Mouse (Mus musculus): Measurements from ENCODE around the gene Mrpl4.
"Not testable (repeated sequence)": the region's sequence is repeated elsewhere in the genome, so short reads cannot be mapped to it uniquely, and the experiment has no call there.

The Mrpl4 gene

GRCm38 (mm10) chr9:21039779-21040178 is 37.2 kb downstream of the Mrpl4 start:
- DNase-seq (ENCODE audit: low read depth), result no peak

DNA sequence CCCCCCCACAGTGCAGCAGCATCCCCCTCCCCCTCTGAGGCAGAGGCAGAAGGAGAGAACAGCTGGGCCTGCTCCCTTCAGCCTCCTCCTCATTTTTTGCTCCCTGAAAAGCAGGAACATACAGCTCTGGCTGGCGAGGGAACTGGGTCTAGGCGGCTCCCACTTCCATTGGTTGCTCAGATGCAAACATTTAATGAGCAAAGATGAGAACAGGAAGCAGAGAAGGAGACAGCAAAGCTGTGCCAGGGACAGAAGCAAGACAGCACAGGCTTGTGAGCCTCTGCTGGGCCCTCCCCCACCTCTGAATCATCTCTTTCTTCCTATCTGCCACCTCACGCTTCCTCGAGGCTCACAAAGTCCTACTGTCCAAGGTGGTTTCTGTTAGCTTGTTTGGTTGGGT is 38.8 kb downstream of the Mrpl4 start:
- no peak for DNase-seq (ENCODE audit: low read depth)

GRCm38 (mm10) chr9:21043563-21043962 is 41.0 kb downstream of the Mrpl4 start:
- DNase-seq (ENCODE audit: low read depth), result no peak

DNA sequence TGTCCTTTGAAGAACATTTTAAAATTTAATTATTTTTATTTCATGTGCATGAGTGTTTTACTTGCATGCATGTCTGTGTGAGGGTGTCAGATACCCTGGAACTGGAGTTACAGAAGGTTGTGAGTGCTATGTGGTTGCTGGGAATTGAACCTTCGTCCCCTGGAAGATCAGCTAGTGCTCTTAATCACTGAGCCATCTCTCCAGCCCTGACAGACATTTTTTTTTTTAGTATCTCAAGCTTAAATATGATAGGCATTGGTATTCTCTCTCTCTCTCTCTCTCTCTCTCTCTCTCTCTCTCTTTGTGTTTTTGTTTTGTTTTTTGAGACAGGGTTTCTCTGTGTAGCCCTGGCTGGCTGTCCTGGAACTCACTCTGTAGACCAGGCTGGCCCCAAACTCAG is 42.2 kb downstream of the Mrpl4 start:
- not testable (repeated sequence) for DNase-seq (ENCODE audit: low read depth)

- no peak for DNase-seq (ENCODE audit: low read depth)
Measured at GRCm38 (mm10) chr9:21045235-21045634, 42.7 kb downstream of the Mrpl4 start.

DNA sequence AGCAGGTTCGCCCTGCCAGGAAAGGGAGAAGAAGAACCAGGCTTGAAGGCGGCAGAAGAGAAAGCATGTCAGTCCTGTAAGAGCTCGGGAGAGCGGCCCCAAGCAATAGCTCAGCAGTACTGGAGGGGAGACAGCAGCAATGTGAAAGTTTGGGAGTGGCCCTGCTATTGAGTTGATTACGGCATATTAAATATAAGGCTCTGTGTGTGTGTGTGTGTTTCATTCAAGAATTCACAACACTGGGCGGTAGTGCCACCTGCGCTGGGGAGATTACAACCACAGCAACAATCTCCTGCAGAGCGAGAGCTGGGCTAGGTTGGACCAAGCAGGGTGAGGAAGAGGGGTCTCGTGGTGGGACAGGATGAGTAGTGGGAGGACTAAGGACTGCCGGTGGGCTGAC is 49.0 kb downstream of the Mrpl4 start:
- no peak for DNase-seq (ENCODE audit: low read depth)
